14 mouse cellular contexts compared by ENCODE assay signal in genomic region chr1:91533961-91534723, GRCm38 (mm10). TPM values are rescaled to one million over a fixed set of nuclear protein-coding genes. Genes with fewer than 3 reads are reported as not detected.
A peak's percentile ranks its signal among the peaks of the same experiment; 100 is the strongest.
DNase-seq lines count a peak whose midpoint lies in the region; ATAC-seq and TF ChIP-seq lines count a peak whose summit lies in the region.
"Had no signal": no experiment of that assay in that cellular context is flagged by ENCODE, and none has a peak within 500 bp of the region (broad histone marks: within the 10 kb centered on the region; RNA-seq: fewer than 3 reads in every experiment).

No protein-coding gene starts in this region.

- H3K9me3 ChIP-seq in hindbrain, postnatal 0 days (ENCODE audit: low read length), result no peaks in the 10 kb centered on the region
- no peaks in the 10 kb centered on the region for H3K9me3 ChIP-seq in hindbrain, embryonic 13.5 days
- H3K9me3 ChIP-seq in E14TG2a.4 (ENCODE audit: low read length) (no peaks in the 10 kb centered on the region), MEL (replicated peaks; ENCODE audit: insufficient read depth, low read length) (no peaks in the 10 kb centered on the region)
- no peaks in the 10 kb centered on the region for H3K9me3 ChIP-seq in midbrain, embryonic 10.5 days (replicated peaks)
- H3K9me3 ChIP-seq: forebrain, embryonic 15.5 days; lung, embryonic 15.5 days; neural tube, embryonic 13.5 days had no signal

- ATAC-seq in hindbrain, postnatal 0 days, result no peak
- ATAC-seq in hindbrain, embryonic 13.5 days (ENCODE audit: low FRiP score), result no peak
- ATAC-seq: forebrain, embryonic 15.5 days had no signal

- no peak overlapping the region for H3K4me3 ChIP-seq in hindbrain, postnatal 0 days (ENCODE audit: low read length)
- H3K4me3 ChIP-seq in hindbrain, embryonic 13.5 days, result no peak overlapping the region
- peak overlapping the region; percentile 57 for H3K4me3 ChIP-seq in E14TG2a.4 (replicated peaks; ENCODE audit: low read length)
- H3K4me3 ChIP-seq in MEL (ENCODE audit: control insufficient read depth in 1 of 2, insufficient read depth in 1 of 2, low read depth in 2 of 2, low read length in 2 of 2), result no peak overlapping the region
- H3K4me3 ChIP-seq in liver, adult 2 months (ENCODE audit: insufficient read depth, low read depth, low read length), result no peak overlapping the region
- no peak overlapping the region for H3K4me3 ChIP-seq in midbrain, embryonic 10.5 days
- H3K4me3 ChIP-seq: forebrain, embryonic 15.5 days; lung, embryonic 15.5 days; neural tube, embryonic 13.5 days had no signal

- TF ChIP-seq POLR2A in MEL (IDR thresholded peaks at IDR 0.05; ENCODE audit: control insufficient read depth in 1 of 2, insufficient read depth in 1 of 2, low read depth in 1 of 2, low read length in 2 of 2, poor library complexity in 1 of 2), result no peak
- TF ChIP-seq POLR2A in liver, adult 2 months (IDR thresholded peaks at IDR 0.05; ENCODE audit: extremely low read depth, insufficient read depth, low read length), result no peak

- TF ChIP-seq EP300 in MEL (IDR thresholded peaks at IDR 0.05; ENCODE audit: low read depth in 1 of 2, low read length in 2 of 2), result no peak

- H3K4me1 ChIP-seq in hindbrain, postnatal 0 days (ENCODE audit: insufficient read depth, low read length), result no peaks in the 10 kb centered on the region
- no peaks in the 10 kb centered on the region for H3K4me1 ChIP-seq in hindbrain, embryonic 13.5 days (replicated peaks)
- H3K4me1 ChIP-seq in E14TG2a.4 (replicated peaks; ENCODE audit: low read depth, low read length) (peaks cover 55% of the 10 kb centered on the region), MEL (ENCODE audit: control insufficient read depth in 1 of 2, insufficient read depth in 2 of 2, low read length in 2 of 2) (peaks cover 11 to 23% of the 10 kb centered on the region in 2 experiments)
- H3K4me1 ChIP-seq in liver, adult 2 months (ENCODE audit: control insufficient read depth, insufficient read depth, low read length), result peaks cover 4% of the 10 kb centered on the region; the same call in 1 of the 2 replicates
- H3K4me1 ChIP-seq in midbrain, embryonic 10.5 days, result peaks cover 8% of the 10 kb centered on the region; the same call in 1 of the 2 replicates
- H3K4me1 ChIP-seq: forebrain, embryonic 15.5 days; neural tube, embryonic 13.5 days had no signal

- H3K79me2 ChIP-seq in MEL (ENCODE audit: control insufficient read depth, insufficient read depth, low read length, poor library complexity), result no peaks in the 10 kb centered on the region
- H3K79me2 ChIP-seq in liver, adult 2 months (ENCODE audit: control insufficient read depth, insufficient read depth, low read length), result no peaks in the 10 kb centered on the region

- no peak for DNase-seq in hindbrain, postnatal 0 days (ENCODE audit: low spot score)
- DNase-seq in MEL (ENCODE audit: low read depth, low spot score), result peak; percentile 52
- no peak for DNase-seq in liver, adult 2 months (ENCODE audit: extremely low read depth, low read depth, low spot score)
- no peak for DNase-seq in adipocyte (ENCODE audit: low spot score)
- DNase-seq in adrenal gland, postnatal 36 days, result no peak
- DNase-seq in midbrain, embryonic 10.5 days (ENCODE audit: low spot score), result no peak
- DNase-seq: cerebellum, postnatal 36 days; layer of hippocampus, adult 9-11 months had no signal

- no peak; the same call in 1 of the 2 replicates for TF ChIP-seq RAD21 in MEL (IDR thresholded peaks at IDR 0.05; ENCODE audit: low read depth, low read length)

- no peak overlapping the region for H3K27ac ChIP-seq in hindbrain, postnatal 0 days
- no peak overlapping the region for H3K27ac ChIP-seq in hindbrain, embryonic 13.5 days
- H3K27ac ChIP-seq in MEL (ENCODE audit: control insufficient read depth, low read depth, low read length), result peak overlapping the region; percentile 8; the same call in 1 of the 2 replicates
- no peak overlapping the region for H3K27ac ChIP-seq in liver, adult 2 months (replicated peaks; ENCODE audit: insufficient read depth, low read depth, low read length)
- no peak overlapping the region for H3K27ac ChIP-seq in midbrain, embryonic 10.5 days (replicated peaks)
- H3K27ac ChIP-seq: forebrain, embryonic 15.5 days; hindbrain, embryonic 14.5 days; lung, embryonic 15.5 days; neural tube, embryonic 13.5 days had no signal

- H3K9ac ChIP-seq in hindbrain, postnatal 0 days (replicated peaks; ENCODE audit: low read length), result no peak overlapping the region
- H3K9ac ChIP-seq in hindbrain, embryonic 13.5 days, result no peak overlapping the region
- H3K9ac ChIP-seq in MEL (ENCODE audit: control insufficient read depth, low read depth, low read length, poor library complexity, severe bottlenecking), result peak overlapping the region; percentile 6; the same call in 1 of the 2 replicates
- no peak overlapping the region for H3K9ac ChIP-seq in liver, adult 2 months (ENCODE audit: low read depth, low read length)
- H3K9ac ChIP-seq: forebrain, embryonic 15.5 days; hindbrain, embryonic 14.5 days; lung, embryonic 15.5 days; neural tube, embryonic 13.5 days had no signal

- H3K36me3 ChIP-seq in hindbrain, postnatal 0 days (ENCODE audit: insufficient read depth, low read length), result no peaks in the 10 kb centered on the region
- peaks cover 34% of the 10 kb centered on the region for H3K36me3 ChIP-seq in hindbrain, embryonic 13.5 days
- peaks cover 17% of the 10 kb centered on the region for H3K36me3 ChIP-seq in E14TG2a.4 (ENCODE audit: insufficient read depth, low read length)
- H3K36me3 ChIP-seq in MEL (ENCODE audit: control insufficient read depth in 1 of 2, insufficient read depth in 2 of 2, low read length in 2 of 2), result peaks cover 0 to 25% of the 10 kb centered on the region in 2 experiments; a peak in 2 of 4 replicates
- H3K36me3 ChIP-seq in liver, adult 2 months (ENCODE audit: control insufficient read depth, insufficient read depth, low read length), result no peaks in the 10 kb centered on the region
- peaks cover 10% of the 10 kb centered on the region for H3K36me3 ChIP-seq in midbrain, embryonic 10.5 days
- H3K36me3 ChIP-seq: lung, embryonic 15.5 days had no signal

- no peak overlapping the region for H3K4me2 ChIP-seq in hindbrain, postnatal 0 days (ENCODE audit: low read depth, low read length)
- H3K4me2 ChIP-seq in hindbrain, embryonic 13.5 days, result no peak overlapping the region
- H3K4me2 ChIP-seq: forebrain, embryonic 15.5 days; hindbrain, embryonic 14.5 days; lung, embryonic 15.5 days; neural tube, embryonic 13.5 days had no signal

- TF ChIP-seq CTCF in hindbrain, postnatal 0 days (IDR thresholded peaks at IDR 0.05; ENCODE audit: low read depth), result peak; percentile 33; the same call in 1 of the 2 replicates
- peak; percentile 57 for TF ChIP-seq CTCF in E14TG2a.4 (conservative IDR thresholded peaks at IDR 0.05; ENCODE audit: low read length)
- peak; percentile 56 to 63 (median 57) for TF ChIP-seq CTCF in MEL (IDR thresholded peaks at IDR 0.05 in 2 of 3, conservative IDR thresholded peaks at IDR 0.05 in 1 of 3; ENCODE audit: control insufficient read depth in 1 of 3, insufficient read depth in 1 of 3, low read depth in 2 of 3, low read length in 3 of 3, poor library complexity in 1 of 3, severe bottlenecking in 1 of 3)
- TF ChIP-seq CTCF in liver, adult 2 months (IDR thresholded peaks at IDR 0.05; ENCODE audit: low read depth, low read length), result peak; percentile 41

- no peaks in the 10 kb centered on the region for H3K27me3 ChIP-seq in hindbrain, postnatal 0 days (ENCODE audit: insufficient read depth, low read length)
- H3K27me3 ChIP-seq in hindbrain, embryonic 13.5 days, result peaks cover 32% of the 10 kb centered on the region
- H3K27me3 ChIP-seq in E14TG2a.4 (ENCODE audit: insufficient read depth, low read length) (no peaks in the 10 kb centered on the region), MEL (ENCODE audit: control insufficient read depth in 1 of 2, insufficient read depth in 2 of 2, low read length in 2 of 2) (no peaks in the 10 kb centered on the region)
- H3K27me3 ChIP-seq in liver, adult 2 months (ENCODE audit: control insufficient read depth, insufficient read depth, low read length), result no peaks in the 10 kb centered on the region
- H3K27me3 ChIP-seq in midbrain, embryonic 10.5 days (ENCODE audit: low read depth, poor library complexity, severe bottlenecking), result peaks cover 35% of the 10 kb centered on the region

- 77% methylated on average over 19 of the region's 19 CpGs for WGBS in hindbrain, postnatal 0 days
- WGBS in hindbrain, embryonic 13.5 days, result 85% methylated on average over 19 of the region's 19 CpGs
- WGBS in liver, adult 2 months, result 84% methylated on average over 19 of the region's 19 CpGs
- WGBS in midbrain, embryonic 10.5 days, result 77% methylated on average over 19 of the region's 19 CpGs

TF ChIP-seq in MEL, 35 proteins besides CTCF, POLR2A, EP300 and RAD21 (continues in another document):
- TF ChIP-seq CHD1 (IDR thresholded peaks at IDR 0.05; ENCODE audit: low read depth, low read length), result no peak
- no peak for TF ChIP-seq ETS1 (IDR thresholded peaks at IDR 0.05; ENCODE audit: low read depth, low read length)
- no peak for TF ChIP-seq USF2 (IDR thresholded peaks at IDR 0.05; ENCODE audit: borderline replicate concordance in 1 of 2, insufficient read depth in 1 of 2, low read depth in 1 of 2, low read length in 2 of 2)
- TF ChIP-seq BHLHE40 (IDR thresholded peaks at IDR 0.05; ENCODE audit: borderline replicate concordance, low read depth, low read length), result no peak

RNA-seq across cellular contexts. Expression of gene Asb1, which starts 6.2 kb away (rescaled TPM):
- 35.2 and 41.9 TPM in 2 replicates for total RNA-seq in hindbrain, postnatal 0 days (2014; rRNA removed)
- polyA plus RNA-seq in hindbrain, postnatal 0 days (2015; fragmentation: Nextera tagmentation; extraction: Ambion mirVana), result 9.5 and 10.2 TPM in 2 replicates
- 10.1 and 10.9 TPM in 2 replicates for polyA plus RNA-seq in hindbrain, embryonic 13.5 days (2015; fragmentation: Nextera tagmentation; extraction: Ambion mirVana)
- total RNA-seq in MEL (2012; rRNA removed), result 38.4 and 41.3 TPM in 2 replicates
- polyA plus RNA-seq in MEL (2012; ENCODE audit: insufficient read depth in 1 of 2, insufficient read length in 2 of 2, low read depth in 1 of 2, low replicate concordance in 2 of 2, missing spikeins in 1 of 2), result 10 to 100 TPM in 1 of 2 experiments, not detected in 1; 37.9 TPM
- total RNA-seq in liver, adult 2 months (2014; rRNA removed), result 3.5 and 4.4 TPM in 2 replicates
- 3.5 and 4.6 TPM in 2 replicates for polyA plus RNA-seq in liver, adult 2 months (2012; rRNA removed)
- 10 to 100 TPM; 22.4 to 25.9 TPM for total RNA-seq in adrenal gland, postnatal 36 days (2021)
- polyA plus RNA-seq in midbrain, embryonic 10.5 days (2016; fragmentation: Nextera tagmentation; extraction: Ambion mirVana), result 8.2 and 9.4 TPM in 2 replicates

RNA-seq across cellular contexts. Expression of gene Traf3ip1, which starts 39.7 kb away (rescaled TPM):
- total RNA-seq in hindbrain, postnatal 0 days (2014; rRNA removed), result 10.3 and 11.7 TPM in 2 replicates
- polyA plus RNA-seq in hindbrain, postnatal 0 days (2015; fragmentation: Nextera tagmentation; extraction: Ambion mirVana), result 7.4 and 8.1 TPM in 2 replicates
- 9.4 and 10.6 TPM in 2 replicates for polyA plus RNA-seq in hindbrain, embryonic 13.5 days (2015; fragmentation: Nextera tagmentation; extraction: Ambion mirVana)
- 12.0 and 13.6 TPM in 2 replicates for total RNA-seq in MEL (2012; rRNA removed)
- polyA plus RNA-seq in MEL (2012; ENCODE audit: insufficient read depth in 1 of 2, insufficient read length in 2 of 2, low read depth in 1 of 2, low replicate concordance in 2 of 2, missing spikeins in 1 of 2), result 10 to 100 TPM in 1 of 2 experiments, not detected in 1; 19.6 TPM
- total RNA-seq in liver, adult 2 months (2014; rRNA removed), result 3.2 and 3.6 TPM in 2 replicates
- polyA plus RNA-seq in liver, adult 2 months (2012; rRNA removed), result 3.4 and 3.8 TPM in 2 replicates
- 10 to 100 TPM; 11.2 to 16.9 TPM for total RNA-seq in adrenal gland, postnatal 36 days (2021)
- 10.5 and 12.9 TPM in 2 replicates for polyA plus RNA-seq in midbrain, embryonic 10.5 days (2016; fragmentation: Nextera tagmentation; extraction: Ambion mirVana)
